Mouse (Mus musculus) WW6 (cell line): ENCODE results near the gene Jade1.

Experiments
- DNase-seq: peaks from one replicate; pipeline ENCODE4 v3.0.0-alpha.2; 2013; ENCODE audit warnings: low read depth, low spot score

Jade1 gene

DNA sequence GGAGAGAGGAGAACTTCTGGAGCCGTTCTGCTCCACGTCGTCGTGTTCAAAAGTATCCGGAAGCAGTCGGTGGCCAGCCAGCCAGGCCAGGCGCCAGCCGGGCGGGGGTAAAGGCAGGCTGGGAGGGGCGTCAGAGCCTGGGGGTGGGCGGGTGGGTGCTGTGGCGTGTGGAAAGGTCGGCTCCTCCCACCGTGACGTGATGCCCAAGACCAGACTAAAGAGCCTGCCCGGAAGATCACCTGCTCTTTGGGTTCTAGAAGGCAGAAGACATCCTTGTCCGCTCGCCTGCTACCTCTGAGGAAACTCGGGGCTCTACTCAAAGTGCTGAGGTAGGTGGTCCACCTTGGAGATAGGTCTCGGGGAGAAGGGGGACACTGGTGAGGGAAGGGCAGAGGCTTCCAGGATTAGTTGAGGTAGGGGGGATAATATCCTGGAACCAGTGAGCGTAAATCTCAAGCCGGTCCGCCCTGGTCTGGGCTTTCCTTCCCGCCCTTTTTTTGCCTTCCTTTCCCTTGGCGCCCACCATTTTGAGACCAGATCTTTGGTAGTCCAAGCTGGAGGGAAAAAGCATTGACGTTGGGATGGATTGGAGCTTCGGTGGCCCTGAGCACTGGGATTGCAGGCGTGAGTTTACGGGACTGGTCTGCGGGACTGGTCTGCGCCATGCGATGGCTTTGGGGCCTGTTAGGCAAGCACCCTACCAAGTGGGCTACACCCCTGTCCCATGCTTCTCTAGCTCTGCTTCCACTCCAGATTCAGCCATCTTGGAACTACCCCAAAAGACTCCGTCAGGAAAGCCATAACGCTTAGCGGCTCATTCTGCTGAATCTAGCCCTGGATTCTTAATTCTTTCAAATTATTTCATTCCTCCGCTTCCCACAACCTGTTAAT is at the start of gene Jade1:
Gene Jade1 (plus strand): TSS at position 241 of the 891 bp plus-strand sequence.
- DNase-seq: no peak

DNA sequence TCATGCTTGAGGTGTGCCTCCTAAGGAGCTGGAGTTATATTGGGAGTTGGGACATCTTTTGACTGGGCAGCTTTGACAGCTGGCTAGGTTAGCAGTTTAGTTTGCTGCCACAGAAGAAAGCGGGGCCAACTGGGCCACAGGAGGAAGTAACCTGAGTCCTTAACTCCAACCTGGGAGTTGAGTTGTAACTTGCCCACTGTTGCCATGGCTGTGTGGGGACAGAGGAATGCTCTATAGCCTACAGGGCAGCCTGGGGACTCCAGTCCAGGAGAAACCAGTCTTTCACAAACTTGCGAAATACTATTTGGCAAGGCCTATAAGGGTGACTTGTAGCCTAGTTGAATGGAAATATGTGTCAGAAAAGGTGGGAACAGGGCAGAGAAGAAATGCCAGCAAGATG is 46.1 kb upstream of the Jade1 start:
- DNase-seq: no peak

DNA sequence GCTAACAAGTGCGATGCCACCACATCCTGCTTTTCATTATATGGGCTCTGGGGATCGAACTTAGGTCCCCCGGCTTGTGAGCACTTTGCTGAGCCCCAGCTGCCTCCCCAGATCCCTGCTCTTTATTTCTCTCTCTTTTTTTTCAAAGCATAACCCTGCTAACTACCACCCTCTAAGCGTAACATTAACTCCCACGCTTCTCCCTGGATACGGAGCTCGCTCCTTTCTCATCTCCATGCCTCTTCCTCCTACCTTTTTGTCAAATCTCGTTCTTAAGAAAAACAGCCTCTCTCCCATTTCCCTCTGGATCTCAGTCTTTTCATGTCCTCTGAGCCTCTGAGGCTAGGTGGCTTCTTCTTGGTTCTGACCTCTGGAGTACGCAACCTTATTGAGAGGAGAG is 45.3 kb upstream of the Jade1 start:
- DNase-seq: no peak

DNA sequence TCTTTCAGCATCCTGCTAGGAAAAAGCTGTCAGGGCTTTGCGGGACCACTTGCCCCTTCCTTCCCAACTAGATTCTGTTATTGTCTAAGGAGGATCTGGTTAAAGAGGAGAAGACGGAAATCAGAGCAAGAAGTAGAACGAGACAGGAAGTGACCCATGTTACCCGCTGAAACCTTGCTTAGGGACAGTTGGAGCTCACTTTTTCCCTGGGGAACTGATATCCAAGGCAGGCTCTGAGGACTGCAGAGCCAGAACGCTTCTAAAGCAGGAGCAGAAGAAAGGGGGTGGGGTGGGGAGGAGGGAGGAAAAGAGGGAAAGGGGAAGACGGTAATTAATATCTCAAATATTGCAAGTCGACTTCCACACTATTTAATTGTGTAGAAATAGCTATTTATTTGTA is 44.8 kb upstream of the Jade1 start:
- no peak for DNase-seq

DNA sequence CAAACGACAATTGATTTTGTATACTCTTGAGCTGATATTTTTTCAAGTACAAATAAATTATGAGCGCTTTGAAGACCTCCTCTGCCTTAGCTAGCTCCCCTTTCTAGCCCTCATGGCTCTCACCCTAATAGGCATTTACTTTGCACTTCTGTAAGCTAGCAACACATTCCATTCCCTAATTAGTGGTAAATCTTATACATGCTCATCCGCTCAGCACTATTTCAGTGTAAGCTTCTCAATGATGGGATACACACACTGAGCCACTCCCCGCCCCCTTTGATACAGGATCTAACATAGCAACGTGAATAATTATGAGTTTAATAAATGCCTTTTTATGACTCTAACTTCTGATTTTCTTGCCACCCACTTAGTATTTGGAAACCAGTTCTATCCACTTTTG is 41.5 kb upstream of the Jade1 start:
- DNase-seq: no peak

DNA sequence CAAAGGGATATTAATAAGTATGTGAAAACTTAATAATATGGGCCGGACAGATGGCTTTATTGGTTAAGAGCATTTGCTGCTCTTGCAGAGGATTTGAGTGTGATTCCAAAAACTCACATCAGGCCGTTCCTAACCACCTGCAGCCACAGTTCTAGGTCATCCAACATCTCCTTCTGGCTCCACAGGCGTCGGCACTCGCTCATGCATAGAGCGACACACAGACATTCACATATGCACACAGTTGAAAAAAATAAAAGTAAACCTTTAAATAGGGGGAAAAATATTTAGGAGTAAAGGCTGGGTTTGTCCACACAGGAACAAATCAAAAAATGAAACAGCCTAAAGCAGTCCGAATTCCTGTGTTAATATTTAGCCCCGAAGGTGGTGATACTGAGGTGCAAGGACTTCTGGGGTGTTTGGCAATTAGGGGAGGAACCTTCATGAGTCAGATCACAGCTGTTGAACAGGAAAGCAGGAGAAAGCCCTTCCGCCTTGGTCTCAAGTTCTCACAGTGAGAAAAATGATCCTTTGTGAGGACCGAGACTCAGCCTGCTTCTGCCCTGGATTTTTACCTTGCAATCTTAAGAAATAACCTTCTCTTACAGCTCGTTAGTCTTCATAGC is 40.7 kb upstream of the Jade1 start:
- DNase-seq: no peak

DNA sequence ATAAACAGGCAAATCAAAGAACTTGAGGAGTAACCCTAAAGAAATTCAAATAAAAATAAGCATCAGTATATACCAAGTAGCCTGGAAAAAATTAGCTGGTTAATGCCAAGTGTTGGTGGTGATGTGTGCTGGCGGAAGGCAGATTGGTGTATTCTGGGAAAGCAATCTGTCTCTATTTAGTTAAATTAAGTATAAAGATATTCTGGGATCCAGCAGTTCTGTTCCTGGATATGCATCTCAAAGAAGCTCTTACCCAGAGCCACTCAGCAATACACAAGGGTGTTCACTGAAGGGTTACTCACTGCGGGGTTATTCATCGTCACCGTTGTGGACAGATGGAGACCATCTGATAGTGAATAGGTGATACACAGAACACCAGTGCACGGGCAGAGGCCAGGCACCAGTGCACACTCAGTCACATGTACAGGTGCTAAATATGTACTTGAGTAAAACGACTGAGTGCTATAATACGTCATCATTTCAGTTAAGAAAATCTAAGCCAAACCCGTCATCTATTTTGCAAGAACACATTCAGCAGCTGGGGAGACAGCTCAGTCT is 38.5 kb upstream of the Jade1 start:
- no peak for DNase-seq

DNA sequence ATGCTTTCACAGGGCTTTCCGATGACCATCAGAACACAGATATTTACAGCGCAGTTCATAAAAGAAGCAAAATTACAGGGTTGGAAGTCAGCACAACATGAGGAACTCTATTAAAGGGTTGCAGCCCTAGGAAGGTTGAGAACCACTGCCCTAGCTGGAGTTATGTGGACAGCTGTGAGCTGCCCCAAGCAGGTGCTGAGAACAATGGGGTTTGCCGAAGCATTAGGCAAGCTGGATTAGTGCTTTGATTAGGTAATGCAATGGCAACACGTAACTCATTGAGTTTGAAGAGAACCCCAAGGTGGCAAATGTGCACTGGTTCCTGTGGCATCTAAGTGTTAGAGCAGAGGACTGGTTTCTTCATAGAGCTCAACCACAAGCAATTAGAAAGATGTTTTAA is 34.6 kb upstream of the Jade1 start:
- DNase-seq: no peak

DNA sequence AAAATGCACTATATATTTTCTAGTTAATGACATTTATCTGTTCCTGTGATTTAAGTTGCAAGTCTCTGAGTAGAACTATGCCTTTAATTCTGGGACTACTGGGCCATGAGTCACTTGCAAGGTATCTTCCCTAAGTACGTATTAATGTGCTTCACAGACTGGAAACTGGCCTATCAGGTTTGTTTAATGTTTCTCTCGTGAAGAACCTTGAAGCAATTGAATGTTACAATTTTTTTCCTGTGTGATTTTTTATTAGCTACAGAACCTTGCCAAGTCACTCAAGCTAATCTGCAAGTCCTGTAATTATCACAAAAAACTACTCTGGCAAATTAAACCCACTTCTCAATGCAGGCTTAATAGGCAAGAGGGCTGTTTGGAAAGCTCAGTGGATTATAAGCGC is 33.8 kb upstream of the Jade1 start:
- DNase-seq: no peak

DNA sequence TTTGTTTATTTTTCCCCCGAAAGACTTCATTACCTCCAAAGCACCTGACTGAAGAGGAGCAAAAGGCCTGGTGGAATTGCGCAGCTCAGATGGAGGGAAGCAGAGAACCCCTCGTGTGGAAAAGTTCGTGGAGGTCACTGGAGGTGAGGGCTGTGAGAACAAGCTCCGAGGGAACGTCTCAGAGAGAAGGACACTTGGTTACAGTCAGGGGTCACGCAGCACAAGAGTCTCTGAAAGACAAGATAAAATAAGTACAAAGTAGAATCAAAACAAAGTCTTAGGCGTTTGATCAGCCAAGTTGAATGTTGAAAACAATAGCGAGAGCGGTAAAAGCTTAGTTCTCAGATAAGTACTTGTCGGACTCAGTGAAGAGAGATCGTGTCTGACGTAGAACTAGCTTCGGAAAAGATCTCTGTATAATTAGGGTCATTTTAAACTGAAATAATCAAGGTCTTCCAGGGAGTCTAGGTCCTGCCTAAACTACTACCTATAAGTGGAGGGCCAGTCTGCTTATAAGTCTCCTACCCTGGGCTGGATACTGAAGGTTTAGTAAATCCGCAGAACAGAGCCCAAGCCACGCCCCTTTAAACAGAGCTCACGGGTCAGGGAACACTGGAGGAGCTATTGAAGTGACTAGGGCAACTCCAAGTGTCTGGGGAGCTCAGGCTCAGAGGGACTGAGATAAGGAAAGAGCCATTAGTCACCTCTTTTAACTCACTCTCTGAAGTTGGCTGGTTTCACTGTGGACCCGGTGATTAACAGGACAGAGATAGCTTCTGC is 33.1 kb upstream of the Jade1 start:
- no peak for DNase-seq

DNA sequence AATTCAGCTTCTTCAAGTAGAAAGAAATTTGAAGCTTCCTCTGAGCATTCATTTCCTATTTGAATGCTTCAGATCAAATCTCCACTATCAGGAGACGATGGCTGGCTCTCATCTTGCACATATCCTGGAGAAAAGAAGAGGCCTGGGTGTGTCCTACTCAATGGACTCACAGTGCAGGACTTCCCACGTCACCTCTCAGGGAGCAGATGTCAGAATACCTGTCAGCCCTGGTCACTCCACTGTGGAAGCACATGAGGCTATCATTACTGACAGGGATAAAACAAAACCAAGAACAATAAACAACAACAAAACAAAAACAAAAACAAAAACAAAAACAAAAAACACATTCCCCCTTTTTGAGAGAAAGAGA is 32.5 kb upstream of the Jade1 start:
- DNase-seq: no peak

DNA sequence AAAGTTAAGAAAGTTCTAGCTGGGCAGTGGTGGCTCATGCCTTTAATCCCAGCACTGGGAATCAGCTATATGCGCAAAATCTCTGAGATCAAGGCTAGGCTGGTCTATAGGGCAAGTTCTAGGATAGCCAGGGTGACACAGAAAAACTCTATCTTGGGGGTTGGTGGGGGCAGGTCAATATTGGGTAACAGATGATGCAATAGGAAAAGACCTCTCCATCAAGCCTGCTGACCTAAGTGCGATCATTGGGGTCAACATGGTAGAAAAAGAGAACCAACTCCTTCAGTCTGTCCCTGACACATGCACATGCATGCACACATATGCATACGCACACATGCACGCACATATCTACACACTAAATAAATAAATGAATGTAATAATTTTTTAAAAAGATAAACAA is 32.1 kb upstream of the Jade1 start:
- no peak for DNase-seq

DNA sequence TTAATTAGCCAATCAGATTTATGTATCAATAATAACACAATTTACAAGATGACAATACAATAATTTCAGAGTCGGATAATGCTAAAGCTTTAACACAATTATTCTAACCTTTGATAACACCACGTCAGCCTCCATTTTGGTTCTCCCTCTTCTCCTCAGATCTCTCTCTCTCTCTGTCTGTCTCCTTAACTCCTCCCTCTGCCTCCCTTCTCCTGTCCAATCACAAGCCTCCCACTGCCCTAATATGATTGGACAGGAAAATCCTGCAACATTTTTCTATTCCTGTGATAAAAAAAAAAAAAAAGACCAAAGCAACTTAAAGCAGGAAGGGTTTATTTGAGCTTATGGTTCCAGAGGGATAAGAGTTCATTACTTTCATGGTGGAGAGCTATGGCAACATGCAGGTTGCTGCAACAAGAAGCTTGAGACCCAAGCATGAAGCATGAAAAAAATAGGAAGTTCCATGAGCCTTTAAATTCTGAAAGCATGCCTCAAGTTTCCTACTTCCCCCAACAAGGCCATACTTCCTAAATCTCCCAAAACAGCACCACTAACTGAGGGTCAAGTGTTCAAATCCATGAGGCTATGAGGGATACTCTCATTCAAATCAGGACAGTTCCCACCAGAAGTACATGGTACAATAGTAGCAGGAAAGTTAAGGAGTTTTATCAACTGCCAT is 27.1 kb upstream of the Jade1 start:
- peak; percentile 22 for DNase-seq

DNA sequence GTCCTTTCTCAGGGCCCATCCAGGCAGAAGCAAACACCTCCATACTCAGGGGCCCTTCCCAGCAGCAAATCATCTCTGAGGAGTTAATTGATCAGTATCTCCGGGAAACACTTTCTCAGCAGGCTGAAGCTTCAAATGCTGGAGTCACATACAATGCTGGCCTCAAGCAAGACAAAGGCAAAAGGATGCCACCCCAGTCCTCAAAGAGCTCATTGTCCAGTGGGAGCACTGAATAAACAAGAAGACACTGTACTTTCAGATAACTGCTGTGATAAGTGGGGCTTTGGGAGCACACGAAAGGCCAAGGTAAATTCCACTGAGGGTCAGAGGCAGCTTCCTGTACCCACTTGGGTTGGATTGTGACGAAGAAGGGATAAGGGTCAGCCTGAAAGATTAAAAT is 25.4 kb upstream of the Jade1 start:
- DNase-seq: no peak

DNA sequence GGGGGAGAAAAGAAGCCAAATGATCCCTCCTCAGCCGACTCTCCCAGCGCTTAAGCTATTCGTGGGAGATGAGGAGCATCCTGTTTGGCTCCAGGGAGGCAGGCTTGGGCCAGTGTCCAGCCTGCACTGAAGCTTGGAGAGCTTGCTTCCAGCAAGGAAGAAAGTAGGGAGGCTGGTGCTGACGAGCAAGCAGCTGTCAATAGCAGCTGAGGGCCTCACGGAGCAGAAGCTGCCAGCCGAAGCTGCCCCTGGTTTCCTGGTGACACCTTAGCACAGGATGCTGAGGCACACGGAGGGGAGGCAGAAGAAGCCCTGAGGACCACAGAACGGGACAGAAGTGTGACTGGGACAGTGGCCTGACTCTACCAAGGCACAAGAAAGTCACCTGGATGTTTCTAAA is 24.0 kb upstream of the Jade1 start:
- no peak for DNase-seq

DNA sequence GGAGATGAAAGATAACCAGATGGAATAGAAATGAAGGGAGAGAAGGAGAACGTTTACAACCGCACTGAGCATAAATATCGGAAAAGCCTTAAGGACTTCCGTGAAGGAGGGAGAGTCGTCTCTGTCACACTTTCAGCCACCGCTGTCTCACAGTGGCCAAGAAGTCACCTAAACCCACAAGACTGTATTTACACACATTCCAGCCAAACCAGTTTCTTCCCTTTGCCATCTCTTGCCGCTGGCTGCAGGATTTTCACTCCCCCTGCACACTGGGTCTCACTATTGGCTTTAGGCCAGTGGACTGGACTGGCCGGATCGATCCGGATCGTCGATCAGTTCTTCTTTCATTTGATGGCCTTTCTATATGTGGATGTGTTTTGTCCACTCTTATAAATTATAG is 23.4 kb upstream of the Jade1 start:
- no peak for DNase-seq

DNA sequence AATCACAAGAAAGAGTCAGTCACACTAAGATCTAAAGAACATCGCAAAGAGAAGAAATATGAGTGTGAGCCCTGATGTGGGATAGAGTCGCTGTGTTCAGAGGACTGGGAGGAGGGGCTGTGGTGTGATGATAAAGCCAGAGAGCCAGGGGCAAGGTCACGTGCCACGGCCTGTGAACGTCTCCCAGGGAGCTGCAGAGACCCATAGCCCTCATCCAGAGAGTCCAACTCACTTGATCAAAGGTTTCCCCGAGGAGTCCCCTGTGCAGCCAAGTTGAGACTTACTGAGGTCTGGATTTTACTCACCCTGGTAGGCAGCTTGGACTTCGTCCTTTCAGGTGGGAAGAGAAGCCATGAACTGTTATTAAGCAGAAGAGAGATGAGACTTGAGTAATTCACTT is 21.9 kb upstream of the Jade1 start:
- no peak for DNase-seq

DNA sequence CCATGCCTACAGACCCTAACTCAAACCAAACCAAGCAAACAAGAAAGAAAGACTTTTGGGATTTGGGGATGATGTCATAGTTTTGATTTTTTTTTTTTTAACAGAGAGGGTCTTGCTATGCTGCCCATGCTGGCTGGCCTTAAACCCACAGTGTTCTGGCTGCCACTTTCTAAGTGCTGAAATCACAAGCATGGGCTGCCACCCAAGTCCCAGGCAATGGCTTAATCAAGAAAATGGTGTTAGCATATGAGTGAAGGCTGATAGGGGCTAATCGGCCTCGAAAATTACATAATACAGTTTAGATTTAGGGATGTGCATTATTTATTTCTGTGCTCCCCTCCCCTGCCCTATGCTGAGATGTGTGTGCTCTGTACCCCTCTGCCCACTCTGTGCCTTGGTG is 17.6 kb upstream of the Jade1 start:
- DNase-seq: no peak

DNA sequence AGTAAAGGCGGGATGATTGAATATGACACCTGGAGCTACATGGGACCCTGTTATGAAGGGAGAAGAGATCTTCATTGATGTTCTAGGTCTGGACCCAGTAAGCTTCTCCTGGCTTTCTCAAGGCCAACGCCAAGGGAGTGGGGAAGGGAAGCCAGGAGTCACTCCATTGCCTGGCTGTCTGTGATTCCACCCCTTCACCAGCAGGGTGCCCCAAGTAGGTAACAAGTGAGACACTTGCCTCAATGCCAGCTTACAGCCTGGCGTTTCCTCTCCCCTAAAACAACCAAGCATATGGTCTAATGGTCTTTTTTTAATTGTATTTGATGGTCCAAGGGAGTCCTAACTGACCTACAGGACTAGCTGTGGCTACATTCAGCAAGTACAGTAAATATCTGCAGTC is 14.2 kb upstream of the Jade1 start:
- no peak for DNase-seq

DNA sequence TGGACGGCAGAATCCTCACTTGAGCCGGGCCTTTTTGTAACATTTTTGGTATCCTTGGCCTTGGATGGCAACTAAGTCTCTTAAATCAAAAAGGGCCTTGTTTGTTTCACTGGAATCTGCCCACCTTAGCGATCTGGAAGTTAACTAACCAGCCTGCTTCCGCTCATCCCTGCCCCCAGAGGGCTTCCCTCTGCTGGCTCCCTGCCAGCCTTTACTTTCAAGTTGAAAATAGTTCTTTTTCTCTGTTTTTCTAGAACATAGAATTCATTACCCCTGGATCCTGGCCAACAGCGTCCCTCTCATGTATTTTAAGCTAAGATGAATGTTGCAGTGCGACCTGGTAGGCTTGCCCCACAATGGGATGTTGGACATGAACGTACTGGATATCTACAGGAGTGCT is 11.1 kb upstream of the Jade1 start:
- no peak for DNase-seq

DNA sequence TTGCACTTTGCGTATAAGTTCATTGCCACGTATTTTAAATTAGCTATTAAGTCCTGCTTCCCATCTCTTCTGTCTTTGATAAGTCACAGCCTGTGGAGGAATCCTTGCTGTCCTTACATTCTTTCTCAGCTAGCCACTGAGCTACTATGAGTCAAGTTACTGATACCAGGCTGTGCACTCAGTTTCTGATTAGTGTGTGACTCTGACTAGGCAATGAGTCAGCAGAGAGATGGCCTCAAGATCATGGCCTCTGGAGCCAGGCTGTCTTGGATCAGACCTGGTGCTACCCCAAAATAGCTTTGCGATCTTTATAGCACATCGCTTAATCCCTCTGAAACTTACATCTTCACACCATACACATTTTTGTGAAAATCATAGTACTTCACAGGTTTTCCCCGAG is 8.2 kb upstream of the Jade1 start:
- no peak for DNase-seq

DNA sequence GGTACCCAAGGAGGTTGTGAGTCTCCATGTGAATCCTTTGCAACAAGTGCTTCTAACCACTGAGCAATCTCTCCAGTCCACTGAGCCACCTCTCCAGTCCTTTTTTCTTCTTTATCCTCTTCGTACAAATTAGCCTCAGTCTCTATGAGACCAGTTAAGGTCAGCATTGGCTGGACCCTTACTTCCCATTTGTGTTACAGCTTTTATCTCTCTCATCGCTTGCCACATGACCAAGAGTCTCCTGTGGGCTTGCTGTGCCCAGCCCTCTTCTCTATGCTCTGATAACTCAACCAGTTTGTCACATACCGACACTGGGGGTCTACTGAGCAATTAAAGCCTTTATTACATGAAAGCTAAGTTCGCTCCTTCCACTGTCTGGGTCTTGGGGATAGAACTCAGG is 7.3 kb upstream of the Jade1 start:
- no peak for DNase-seq
